Mouse (Mus musculus) right cerebral cortex, postnatal 14 days (tissue): Measurements from ENCODE around the gene Sirt5.

Source experiments
- DNase-seq: peaks from one replicate; pipeline ENCODE4 v3.0.0; 2022

Sirt5 gene

DNA sequence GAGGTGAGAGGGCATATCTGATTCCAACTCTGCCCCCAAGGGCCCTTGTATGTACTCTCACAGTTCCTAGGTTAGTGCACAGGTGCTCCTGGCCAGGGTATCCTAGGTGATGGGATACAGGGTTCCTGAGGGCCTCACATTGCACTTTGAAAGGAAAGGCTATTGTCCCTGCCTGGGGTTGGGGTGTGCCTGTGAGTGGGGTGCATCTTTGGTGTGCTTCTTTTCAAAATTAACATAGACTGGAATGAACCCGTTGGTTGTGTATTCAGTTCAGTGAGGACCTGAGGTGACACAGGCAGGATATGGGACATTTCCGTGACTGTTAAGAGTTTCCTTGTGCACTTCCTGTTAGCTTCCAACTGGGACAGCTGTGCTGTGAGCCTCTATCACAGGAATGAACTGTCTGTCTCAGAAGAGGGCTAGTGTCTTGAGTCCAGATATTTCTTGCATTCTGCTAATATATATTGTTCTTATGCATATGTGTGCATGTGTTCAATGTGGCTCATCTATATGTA lies 9.7 kb downstream of the Sirt5 start:
- no peak for DNase-seq

DNA sequence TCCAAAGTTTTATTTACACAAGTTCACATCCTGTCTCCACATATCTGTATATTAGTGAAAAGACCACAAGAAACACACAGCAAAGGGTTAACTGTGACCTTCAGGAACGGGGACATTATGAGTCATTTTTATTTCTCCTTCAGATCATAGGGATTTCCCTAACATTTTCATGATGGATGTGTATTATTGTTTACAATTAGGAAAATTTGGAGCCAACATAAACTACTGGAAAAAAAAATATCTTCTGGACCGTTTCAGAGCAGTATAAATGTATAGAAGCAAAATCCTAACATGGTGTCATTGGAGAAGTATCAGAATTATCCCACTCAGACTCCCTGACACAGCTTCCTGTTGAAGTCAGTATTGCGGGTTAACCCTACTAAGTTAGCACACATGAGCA lies 14.7 kb downstream of the Sirt5 start:
- DNase-seq, result no peak

DNA sequence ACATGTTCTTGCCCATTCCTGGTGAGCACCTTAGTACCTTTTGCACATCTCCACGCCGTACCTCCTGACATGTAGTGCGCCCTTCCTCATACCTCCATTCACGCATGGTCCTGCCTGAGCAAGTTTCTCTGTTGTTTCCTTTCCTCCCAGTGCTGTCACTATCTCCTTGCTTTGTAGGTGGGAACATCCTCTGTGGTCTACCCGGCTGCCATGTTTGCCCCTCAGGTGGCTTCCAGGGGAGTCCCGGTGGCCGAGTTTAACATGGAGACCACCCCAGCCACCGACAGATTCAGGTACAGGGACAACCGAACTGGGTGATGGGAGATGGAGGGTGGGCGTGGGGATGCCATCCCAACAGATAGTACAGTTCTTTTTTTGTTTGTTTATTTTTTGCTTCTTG lies 20.0 kb downstream of the Sirt5 start:
- no peak for DNase-seq

DNA sequence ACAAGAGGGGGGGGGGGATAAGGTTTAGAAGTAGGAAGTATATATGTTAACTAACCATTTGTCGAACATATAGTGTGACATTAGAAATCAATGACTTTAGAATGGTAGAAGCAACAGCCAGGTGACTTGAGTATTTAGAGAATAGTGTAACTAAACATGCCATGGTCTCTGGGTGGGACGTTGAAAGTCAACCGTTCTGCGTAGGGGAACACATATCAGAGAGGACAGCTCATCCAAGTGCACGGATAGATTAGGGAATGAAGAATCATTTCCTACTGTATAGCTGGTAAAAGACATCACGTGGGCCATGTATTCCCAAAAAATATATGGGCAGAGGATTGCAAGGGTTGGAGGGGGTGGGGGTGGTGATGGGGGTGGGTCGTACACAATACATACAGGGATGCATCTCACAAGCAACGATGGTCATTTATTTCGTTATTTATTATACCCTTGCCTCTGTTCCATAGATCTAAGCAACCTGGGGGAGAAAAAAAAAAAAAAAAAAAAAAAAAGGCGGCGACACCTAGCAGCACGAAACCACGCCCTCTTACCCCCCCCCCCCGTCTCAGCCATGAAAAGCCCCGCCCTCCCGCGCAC lies 32.5 kb downstream of the Sirt5 start:
- no peak for DNase-seq

DNA sequence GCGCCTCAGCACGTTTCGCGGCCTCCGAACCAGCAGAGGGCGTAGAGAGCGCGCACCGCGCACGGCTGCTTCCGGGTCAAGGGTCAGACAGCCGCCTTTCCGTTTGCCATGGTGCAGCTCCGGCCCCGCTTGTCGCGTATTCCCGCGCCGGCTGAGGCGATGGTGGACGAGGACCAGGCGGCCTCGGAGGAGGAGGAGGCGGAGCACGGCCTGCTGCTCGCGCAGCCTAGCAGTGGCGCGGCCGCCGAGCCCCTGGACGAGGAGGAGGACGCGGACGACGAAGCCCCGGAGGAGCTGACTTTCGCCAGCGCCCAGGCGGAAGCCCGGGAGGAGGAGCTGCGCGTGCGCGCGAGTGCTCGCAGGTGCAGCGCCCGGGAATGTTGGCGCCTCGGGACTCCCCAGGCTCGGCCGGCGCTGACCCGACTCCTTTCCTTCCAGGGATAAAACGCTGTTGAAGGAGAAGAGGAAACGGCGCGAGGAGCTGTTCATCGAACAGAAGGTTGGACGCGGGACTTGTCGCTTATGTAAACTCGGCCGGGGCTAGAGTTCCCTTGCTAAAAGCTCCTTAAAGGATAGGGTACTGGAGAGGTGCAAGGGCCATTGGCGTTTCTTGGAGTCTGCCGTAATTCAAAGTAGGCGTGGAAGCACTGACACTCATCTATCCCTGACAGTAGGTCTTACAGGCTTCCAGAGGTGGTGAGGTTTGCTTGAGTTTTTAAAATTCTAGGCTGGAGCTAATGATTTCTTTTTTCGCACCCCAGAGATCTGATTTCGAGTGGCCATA lies 33.2 kb downstream of the Sirt5 start, which contains the start of gene Nol7:
Gene Nol7, plus strand, starts transcription at position 94 of the 784 bp plus-strand sequence.
- DNase-seq, result peak; percentile 98

DNA sequence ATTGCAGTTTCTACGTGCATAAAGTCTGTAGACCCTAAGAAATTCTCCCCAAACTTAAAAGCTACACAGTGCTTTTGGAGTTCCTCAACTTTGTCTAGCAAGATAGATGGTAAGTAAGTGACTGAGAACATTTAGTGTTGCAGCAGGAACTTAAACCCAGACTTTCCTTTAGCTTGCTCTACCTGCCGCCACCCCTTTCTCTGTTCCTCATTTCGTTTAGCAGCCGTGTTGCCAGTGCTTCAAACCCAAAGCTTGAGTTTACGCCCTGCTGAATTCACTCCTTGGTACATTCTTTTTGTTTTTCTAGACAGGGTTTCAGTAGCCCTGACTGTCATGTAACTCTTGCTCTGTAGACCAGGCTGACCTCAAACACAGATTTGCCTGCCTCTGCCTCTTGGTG lies 34.3 kb downstream of the Sirt5 start:
- no peak for DNase-seq

DNA sequence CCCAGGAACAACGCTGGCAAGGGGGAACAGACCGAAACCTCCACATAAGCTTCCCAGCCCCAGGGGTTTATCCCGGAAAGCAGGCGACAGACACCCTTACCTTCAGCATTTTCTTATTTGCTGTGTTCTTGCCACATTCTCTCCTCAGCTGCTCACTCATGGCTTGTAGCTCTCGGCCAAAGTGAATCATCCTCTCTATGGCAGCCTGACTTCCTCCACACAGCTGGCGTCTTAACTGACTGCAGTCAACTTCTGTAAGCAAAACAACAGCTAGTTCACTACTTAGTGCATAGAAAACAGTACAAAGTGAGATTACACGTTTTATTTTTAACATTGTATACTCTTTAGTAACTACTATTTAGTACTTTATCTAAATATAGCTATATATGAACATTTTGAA lies 47.0 kb downstream of the Sirt5 start:
- no peak for DNase-seq

DNA sequence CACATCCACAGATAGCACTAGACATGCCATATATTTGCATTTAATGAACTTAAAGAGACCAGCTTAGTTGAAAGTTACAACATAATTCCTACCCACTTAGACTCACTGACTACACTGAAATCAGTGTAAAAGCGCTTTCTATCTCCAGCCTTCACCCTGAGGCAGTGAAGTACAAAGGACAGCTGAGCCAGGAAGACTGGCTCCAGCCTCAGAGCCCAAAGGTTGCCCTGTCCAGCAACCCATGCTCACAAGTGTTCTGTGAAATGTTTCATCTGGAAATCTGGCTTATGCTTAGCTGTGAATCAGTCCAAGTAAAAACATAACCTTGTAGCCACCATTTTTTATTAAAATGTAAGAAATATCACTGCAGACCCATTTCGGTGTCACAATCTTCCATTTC lies 48.3 kb downstream of the Sirt5 start:
- no peak for DNase-seq

DNA sequence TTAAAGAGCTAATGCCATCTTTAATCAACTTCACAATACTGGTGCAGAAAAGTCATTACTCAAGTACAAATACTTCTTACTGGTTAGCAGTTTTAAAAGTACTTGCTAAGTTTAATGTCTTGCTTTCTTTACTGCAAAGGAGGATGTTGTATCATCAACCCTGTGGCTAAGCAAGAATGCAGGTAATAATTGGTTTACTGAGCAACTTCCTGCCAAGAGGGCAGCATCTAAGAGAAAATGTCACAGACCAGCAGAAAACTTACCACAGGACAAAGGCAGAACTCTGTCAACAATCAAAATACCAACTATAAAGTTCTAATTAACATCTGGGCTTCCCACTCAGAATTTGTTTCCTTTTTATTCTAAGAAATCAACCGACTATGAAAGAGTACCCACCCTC lies 50.0 kb downstream of the Sirt5 start:
- no peak for DNase-seq

DNA sequence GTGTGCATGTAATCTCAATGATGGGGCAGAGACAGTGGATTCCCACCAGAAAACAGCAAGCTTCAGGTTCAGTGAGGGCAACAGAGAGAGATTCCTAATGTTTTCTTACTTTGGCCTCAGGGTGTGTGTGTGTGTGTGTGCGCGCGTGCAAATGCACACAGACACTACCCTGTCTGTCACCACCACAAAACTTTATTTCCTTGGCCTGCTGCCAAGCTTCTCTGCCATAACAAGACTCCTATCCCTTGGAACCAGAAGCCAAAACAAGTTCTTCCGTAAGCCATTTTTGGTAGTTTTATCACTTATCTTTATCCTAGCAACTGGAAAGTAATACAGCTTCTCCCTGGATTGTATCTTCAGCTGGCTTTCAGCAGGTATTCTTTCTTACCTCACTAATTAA lies 63.1 kb downstream of the Sirt5 start:
- no peak for DNase-seq

DNA sequence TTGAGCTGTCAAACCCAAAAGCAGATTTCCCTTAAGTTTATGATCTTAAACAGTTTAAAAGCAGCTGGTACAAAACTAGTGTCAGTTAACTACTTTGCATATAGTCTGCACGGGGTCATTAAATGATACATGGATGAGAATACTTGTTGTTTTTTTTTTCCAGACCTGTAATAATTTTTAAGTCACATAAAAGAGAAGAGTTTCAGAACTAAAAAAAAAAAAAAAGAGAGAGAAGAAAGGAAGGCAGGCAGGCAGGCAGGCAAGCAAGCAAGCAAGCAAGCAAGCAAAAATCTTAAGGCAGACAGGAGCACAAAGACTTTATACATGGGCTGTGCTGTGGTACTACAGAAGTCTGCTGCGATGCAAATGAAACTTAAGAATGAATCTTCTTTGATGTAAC lies 68.1 kb downstream of the Sirt5 start:
- DNase-seq, result no peak

DNA sequence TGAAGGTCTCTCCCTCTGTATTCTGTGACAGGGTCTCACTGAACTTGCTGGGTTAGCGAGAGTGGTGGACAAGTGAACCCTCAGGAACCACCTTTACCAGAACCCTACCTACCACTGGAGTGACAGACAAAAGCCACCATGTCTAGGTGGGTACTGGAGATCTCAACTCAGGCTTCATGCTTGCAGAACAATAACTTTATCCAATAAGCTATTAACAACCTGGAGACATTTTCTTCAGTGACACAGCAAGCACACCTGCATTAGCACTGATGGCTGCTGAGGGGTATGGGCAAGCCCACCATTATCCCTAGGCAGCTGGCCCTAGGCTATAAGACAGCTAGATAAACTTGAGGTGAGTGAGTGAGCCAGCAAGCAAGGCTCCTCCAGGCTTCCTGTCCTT lies 75.1 kb downstream of the Sirt5 start:
- DNase-seq, result no peak

DNA sequence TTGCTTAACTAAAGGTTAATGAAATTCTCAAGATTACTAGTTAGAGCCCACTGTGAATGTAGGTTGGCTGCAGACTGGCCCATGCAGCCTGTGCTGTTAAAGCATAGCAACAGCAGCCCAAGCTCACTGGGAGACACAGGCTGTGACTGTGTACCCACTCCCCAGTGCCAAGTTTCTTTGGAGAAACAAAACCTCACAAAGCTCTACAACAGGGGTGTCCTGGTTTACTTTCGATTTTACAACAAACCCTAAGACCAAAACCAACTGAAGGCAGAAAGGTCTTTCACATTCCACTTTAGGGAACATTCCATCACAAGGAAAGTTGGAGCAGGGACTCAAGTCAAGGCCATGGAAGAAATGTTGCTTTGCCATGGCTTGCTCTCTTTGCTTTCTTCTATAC lies 77.3 kb downstream of the Sirt5 start:
- no peak for DNase-seq

DNA sequence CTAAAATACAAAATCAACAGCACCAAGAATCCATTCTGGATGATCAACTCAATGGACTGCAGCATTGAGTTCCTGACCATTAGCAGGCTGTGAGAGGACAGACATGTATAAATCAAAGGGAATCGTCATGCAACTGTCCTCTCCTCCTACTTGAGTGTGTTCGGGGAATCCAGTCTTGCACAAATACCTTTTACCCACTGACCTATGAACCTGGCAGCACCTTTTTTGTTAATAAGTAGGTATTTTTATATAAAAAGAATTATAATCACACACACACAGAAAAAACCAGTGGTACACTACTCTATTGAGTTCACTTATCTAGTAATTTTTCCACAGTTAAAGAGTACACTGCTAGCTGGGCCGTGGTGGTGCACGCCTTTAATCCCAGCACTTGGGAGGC lies 78.4 kb downstream of the Sirt5 start:
- no peak for DNase-seq

DNA sequence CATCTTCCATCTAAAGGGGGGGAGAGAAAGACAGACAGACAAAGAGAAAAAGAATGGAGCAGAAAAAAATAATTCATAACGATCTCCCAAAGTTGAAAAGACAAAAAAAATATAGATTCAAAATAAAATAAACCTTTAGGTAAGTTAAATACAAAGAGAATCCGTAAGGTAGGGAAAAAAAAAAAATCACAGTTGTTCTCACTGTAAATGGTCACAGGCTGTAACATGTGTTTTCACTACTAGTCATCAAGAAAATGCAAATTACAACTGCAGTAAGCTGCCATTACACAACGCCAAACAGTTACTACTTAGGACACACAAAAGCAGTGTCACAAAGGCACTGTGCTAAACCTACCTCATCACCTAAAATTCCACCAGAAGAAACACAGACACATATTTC lies 79.4 kb downstream of the Sirt5 start:
- no peak for DNase-seq
